Mouse (Mus musculus) kidney, postnatal 14 days (tissue): ENCODE results near the gene Syt9.

Source experiments
- DNase-seq: peaks from one replicate; pipeline ENCODE4 v3.0.0; 2022; ENCODE audit warnings: mixed read lengths

Syt9 gene

DNA sequence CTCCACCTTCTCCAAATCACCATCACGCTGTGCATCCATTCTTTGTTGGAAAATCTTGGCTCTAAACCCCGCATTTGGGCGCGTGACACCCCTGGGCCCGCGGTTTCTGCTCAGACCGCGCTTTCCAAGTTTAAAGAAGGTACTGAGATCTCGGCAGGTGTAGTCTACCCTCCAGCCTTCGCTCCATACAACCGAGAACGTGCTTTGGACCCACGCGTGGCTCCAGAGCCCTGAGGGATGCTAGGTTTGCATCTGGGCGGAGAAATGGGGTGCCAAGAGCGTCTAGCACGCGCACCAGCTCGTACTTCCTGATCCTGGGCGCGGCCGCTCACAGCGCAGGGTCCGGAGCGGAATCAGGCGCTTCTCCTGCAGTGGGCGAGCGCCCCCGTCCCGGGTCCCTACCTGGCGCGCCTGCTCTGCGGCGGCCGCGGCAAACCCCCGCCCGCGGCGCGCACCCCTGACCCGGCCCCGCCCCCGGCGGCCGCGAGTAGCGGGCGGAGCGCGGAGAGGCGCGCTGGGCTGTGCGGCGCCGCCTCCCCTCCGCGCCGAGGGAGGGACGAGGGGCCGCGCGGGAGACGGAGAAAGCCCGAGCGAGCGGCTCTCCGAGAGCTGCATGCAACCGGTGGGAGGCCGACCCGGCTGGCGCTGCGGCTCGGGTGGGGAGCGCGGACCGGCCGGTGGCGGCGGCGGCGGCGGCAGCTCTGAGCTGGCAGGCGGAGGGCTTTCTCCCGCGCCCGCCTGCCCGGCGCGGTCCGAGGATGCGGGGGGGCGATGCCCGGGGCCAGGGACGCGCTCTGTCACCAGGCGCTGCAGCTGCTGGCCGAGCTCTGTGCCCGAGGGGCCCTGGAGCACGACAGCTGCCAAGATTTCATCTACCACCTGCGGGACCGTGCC, at the start of gene Syt9:
Syt9 (plus strand) TSS at position 497 of the 894 bp plus-strand sequence.
- DNase-seq, result peak; percentile 51

DNA sequence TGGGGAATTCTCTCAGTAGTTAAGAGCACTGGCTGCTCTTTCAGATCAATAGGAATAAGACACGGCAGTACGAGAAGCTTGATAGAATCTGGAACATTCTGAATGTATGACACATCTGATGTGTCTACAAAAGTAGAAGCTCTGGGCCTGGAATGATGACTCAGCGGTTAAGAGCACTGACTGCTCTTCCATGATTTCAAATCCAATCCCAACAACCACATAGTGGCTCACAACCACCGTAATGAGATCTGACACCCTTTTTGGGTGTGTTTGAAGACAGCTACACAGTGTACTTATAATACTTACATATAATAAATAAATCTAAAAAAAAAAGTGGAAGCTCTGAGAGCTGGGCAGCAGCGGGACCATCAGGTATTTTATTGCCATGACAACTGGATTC, 31.5 kb upstream of the Syt9 start:
- DNase-seq, result no peak

DNA sequence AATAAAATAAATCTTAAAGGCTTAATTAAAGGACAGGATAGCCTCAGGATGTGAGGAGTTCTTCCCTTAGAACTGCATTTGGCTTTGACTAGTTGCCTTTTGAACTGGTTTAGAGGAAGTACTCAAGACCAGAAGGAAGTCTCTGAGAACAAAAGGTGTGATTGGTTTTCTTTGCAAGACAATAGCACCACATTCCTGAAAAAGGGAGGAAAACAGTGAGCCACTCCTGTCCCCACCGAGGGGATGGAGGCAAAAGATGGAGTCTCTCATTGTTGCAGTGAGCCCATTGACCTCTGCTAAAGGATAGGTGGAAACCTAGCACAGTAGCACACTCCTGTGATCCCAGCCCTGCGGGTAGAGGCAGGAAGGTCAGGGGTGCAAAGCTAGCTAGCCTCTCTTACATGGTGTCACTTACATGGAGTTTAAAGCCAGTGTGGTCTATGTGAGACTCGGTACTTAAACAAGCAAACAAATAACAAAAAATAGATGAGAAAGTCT, 30.9 kb upstream of the Syt9 start:
- DNase-seq, result no peak

DNA sequence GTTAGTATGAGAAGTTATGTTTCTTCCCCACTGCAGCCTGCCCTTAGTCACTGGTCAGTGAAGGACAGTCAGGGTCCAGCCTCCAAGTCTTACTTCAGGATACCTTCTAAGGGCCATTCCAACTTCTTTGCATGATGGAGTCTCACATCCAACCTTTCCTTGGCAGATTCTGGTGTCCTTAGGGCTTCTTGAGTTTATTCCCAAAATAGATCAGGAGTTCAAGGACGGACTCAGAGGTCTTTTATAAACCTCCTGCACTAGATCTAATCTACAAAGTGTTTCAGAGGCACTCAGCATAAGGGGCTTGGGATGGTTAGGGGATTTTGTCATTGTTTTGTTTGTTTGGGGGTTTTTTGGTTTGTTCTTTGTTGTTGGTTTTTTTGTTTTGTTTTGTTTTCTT, 30.3 kb upstream of the Syt9 start:
- DNase-seq, result no peak

DNA sequence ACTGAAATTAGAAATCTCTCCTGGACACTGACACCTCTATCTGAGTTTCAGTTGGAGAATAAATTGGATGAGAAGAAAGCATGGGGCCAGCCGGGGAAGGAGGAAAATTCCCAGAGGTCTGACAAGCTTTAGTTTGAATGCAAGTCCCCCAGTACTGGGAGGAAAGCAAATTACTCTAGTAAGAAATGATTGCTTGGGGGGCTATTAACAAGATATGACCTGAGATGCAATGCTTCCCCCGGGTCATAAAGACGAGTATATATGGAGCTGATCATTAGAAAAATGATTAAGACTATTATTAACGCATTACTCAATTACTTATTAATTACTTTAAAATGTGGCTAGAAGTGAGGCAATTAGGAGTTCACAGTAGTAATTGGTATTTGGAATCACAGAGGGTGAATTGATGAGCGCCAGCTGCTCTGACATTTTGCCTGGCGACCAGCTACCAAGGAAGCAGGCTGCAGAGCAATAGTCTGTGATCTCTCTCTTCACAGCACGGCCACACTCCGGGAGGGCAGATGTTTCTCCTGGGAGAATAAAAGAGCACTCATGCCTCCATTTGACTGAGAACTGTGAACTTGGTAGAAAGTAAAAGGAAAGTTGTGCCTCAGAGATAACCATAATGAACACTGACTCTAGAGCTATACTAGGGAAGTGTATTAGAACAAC, 28.9 kb upstream of the Syt9 start:
- DNase-seq, result peak; percentile 1

DNA sequence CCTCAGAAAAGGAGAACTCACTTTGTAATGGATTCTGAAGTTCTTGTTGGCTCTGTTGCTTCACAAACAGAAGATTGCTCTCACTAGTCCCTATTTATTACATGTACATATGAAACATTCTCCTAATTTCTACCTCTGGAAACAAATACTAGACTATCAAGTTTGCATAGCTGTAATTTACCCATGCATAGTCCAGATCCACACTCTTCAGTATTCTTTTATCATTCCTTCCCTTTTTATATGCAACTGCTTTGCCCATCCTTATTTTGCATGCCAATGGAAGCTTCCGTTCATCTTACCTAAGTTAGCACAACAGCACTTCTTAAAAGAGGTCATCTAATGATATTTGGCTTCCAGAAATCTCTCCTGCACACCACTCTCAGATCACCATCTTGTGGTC, 21.3 kb upstream of the Syt9 start:
- DNase-seq, result no peak

DNA sequence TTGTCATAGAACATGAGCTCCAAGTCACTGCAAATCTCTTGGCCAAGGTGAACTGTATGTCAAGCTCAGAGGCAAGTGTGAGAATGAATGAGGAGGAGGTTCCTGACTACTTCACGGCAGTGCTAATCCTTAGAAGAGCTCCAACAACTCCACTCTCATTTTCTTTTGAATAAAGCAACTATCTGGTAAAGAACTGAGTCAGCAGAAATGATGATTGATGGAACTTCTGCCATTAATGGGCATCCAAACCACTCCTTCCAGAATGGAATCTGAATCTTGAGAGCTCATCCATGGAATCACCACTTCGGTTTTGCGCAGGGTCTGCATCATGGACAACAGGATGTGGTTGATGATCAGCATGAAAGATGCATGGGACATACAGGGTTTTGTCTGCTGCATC, 8.4 kb upstream of the Syt9 start:
- DNase-seq, result no peak

GRCm38 (mm10) chr7:107362634-107363033, 7.9 kb upstream of the Syt9 start:
- no peak for DNase-seq

- peak; percentile 8 for DNase-seq
Observed at GRCm38 (mm10) chr7:107371126-107371920, 795 bp downstream of the Syt9 start.

DNA sequence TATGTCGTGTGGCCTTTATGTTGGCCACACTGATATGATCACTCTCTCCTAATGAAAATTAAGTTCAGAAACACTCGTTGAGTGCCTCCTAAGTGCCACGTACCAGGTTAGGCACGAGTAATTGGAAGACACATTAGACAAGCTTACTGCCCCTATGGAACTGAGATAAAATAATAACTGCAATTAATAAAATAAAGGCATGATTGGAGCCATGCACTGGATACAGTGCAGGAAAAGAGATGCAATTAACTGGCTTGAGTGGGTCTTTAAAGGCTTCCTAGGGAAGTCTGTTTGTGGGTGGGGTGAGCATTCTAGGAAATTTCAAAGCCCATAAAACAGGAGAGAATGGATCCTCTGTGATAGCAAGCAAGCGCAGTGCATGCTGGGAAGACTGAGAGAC, 10.0 kb downstream of the Syt9 start:
- DNase-seq, result no peak

DNA sequence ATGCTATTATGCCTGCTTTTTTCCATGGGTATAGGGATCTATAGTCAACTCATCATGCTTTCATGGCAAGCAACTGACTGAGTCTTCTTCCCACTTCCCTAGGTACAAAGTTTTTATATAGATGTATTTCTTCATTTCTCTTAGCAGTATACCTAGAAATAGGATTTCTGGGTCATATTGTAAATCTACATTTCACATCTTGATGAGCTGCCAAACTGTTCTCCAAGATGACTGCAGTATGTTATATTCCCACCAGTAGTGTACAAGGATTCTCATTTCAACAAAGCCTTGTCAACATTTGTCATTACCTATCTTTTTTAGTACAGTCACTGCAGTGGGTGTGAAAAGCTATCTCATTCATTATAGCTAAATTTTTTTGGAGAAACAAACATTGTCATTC, 19.1 kb downstream of the Syt9 start:
- no peak for DNase-seq

DNA sequence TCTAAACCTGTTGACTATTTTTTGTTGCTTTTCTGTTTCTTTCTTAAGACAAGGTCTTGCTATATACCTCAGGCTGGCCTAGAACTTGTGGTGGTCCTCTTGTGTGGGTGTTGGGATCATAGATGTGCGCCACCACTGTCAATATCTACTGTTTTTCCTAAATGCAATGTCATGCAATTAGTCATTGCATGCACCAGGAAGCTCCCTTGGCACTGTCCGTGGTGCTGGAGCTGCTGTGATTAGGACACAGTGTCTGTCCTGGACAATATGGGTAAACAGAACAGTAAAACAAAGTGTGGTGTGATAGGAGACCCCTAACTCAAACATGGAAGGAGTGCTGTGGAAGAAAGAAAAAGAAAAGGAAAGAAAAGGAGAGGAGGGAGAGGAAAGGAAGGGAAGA, 22.2 kb downstream of the Syt9 start:
- DNase-seq, result peak; percentile 15

DNA sequence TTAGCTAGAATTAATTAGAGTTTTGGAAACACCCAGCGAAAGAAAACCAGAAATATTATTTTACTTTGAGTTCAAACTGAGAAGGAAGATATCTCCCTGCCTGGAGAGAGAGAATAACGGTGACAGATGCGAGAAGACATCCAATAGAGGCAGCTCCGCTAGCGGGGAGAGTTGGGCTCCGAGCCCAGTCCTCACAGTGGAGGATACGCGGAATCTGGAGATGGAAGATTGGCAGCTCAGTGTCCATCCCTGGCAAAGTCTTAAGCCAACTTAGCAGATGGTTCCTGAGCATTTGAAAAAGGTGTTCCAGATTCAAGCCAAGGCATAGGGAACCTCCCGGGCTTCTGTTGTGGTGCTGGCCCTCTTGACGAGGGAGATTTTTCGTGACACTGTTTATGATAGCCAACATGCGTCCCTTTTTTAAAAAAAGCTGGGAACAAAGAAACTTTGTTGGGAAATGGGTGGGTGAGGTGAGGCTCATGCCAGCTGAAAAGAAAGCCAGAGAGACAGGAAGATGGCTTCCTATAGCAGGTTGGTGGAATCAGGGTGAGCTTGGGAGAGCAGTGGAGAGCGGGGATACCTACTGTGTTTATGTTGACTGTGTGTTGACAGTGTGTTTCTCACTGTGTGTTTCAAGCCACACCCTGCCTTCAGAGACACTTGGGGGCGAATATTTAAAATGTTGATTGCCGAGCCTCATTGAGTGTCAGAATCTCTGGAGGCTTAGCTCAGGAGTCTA, 29.7 kb downstream of the Syt9 start:
- no peak for DNase-seq

DNA sequence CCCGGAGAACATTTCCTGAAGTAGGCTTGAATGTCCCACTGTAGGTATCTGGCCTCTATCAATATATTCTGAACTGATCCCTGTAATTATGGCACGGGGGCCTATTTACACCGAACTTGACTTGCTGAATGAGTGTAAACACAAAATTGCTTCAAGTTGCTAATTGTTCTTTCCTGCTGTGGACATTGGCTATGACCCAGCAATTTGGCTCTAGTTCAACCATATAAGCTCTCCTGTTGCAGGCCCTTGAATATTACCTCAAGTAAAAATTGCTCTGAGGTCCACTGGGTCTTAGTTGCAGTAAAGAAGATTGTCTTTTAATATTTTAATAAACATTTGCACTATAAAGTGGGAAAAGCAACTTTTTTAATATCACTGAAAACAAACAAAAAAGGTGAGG, 32.7 kb downstream of the Syt9 start:
- no peak for DNase-seq

- DNase-seq, result no peak
Observed at GRCm38 (mm10) chr7:107414928-107415327, 44.4 kb downstream of the Syt9 start.

DNA sequence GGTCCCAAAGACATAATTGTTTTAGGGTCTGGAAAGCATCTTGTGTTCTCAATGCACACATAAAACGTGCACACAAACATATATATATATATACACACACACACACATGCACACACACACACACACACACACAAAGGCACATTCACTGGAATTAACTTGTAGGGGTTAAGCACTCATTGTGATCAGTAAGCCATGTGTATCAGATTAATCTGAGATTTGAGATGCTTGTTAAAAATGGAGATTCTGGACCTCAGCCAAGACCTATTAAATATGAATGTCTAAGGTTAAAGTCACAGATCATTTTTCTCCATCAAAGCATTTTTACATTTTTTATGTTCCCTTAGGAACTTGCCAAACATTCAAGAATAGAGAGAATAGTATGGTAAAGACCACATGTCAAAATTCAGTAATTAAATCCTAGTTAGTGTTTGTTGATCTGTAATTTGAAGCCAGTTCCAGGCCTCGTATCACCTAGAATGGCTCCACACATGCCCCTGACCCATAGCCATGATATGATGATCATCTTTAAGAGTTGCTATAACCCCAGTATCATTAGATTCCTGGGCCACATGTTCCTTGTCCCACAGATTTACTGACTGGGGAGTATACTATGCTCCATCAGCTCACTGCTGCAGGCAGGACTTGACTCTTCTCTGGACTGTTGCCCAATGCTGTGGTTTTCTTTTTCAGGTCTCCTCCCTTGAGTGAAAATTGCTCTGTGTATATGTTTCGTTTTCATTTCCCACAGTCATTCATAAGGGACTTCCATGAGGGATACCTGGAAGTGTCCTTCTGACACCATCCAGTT, 46.7 kb downstream of the Syt9 start:
- peak; percentile 3 for DNase-seq

DNA sequence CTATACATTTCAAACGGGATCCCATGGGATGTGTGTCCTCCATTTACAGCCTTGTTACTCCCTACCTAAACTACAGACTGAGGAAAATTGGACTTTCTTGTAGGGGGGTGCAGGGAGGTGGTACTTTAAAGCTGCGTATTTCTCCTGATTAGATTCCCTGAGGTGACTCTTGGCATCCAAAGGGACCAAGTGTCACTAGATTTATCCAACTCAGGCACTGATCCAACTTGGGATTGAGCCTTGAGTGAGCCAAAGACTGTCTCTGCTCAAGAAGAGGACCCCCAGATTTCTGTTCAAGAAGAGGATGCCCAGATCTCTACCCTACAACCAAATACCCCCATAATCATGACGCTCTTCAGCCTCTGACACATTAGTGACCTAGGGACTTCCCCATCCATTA, 66.9 kb downstream of the Syt9 start:
- DNase-seq, result no peak

DNA sequence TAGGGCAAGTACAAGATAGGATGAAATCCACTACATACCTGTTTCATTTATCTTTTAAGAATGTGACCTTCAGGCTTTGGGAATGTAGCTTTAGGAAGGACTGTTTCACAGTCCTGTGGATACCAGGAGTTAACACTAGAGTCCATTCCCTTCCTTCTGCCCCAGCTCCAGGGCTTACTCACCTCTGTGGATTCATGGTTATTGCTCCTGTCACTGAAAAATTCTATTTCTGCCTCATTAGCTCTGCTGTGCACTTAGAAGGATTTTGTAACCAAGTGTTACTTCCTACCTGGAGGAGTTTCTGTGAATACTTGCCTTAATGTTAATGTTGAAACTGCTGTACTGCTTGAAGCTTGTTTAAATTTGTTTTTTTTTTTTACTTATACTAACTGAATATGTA, 74.1 kb downstream of the Syt9 start:
- DNase-seq, result no peak

DNA sequence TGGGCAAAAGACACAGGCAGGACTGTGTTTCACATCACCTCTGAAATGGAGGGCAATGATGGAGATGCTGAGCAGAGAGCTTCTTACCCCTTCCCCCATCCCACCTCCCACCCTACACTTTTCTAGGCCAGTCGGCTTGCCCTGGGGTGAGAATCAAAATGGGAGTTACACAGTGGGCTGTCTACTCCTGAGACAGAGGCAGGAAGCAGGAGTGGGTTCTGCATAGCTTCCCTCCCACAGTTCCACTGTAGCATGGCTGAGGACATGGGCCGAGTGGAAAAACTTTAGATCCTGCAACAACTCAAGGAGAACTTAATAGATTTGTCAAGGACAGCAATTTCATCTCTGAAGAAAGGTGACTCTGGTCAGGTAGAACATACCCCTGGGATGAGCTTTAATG, 84.1 kb downstream of the Syt9 start:
- DNase-seq, result no peak

DNA sequence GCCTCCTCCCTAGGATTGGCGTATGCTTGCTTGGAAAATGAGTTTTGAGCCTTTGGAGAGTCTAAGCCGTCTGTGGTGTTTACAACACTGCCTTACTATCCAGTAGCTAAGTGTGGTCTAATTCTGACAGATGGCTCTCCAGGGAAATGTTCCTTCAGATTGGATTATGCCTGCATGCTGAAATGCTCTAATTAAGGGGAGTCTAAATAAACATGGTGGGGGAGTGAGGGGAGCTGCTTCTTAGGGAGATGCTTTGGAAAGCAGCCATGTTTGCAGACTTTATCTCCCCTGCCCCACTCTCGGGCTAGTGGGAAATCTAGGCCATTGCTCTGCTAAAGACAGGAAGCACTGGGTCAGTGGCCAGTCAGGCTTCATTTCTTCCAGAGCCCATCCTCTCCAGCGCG, 84.6 kb downstream of the Syt9 start:
- peak; percentile 51 for DNase-seq

GRCm38 (mm10) chr7:107461167-107461566, 90.6 kb downstream of the Syt9 start:
- DNase-seq, result no peak
